14 mouse cellular contexts compared by ENCODE assay signal in the genomic region with DNA sequence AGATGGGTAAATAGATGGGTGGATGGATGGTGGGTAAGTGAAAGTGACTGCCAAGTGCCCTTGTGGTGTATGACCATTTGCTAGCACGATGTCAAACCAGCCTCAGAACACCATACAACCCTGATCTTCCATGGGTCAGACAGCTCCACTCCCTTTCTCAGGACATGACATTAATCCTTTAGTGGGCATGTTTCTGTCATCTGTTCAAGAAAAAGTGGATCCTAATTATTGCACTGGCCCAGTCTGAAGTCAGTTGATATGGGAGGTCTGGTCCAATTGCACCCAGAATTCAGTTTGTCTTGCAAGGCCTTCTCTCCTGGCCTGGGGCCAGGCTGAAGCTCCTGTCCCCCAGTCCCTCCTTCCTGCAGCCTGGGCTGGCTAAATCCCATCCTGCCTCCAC. TPM values are rescaled to one million over a fixed set of nuclear protein-coding genes. Genes with fewer than 3 reads are reported as not detected.
DNase-seq lines count a peak whose midpoint lies in the region; ATAC-seq and TF ChIP-seq lines count a peak whose summit lies in the region.
"Had no signal": no experiment of that assay in that cellular context is flagged by ENCODE, and none has a peak within 500 bp of the region (broad histone marks: within the 10 kb centered on the region; RNA-seq: fewer than 3 reads in every experiment).

No protein-coding gene starts in this region.

- peaks cover 17% of the 10 kb centered on the region for H3K27me3 ChIP-seq in heart, embryonic 11.5 days (ENCODE audit: control insufficient read depth, insufficient read depth, low read length)
- peaks cover 2% of the 10 kb centered on the region; the same call in 1 of the 2 replicates for H3K27me3 ChIP-seq in neural tube, embryonic 11.5 days (ENCODE audit: control insufficient read depth, insufficient read depth, low read length)
- peaks cover 6% of the 10 kb centered on the region for H3K27me3 ChIP-seq in midbrain, embryonic 11.5 days (ENCODE audit: control insufficient read depth, insufficient read depth, low read length)

- H3K4me2 ChIP-seq in heart, embryonic 11.5 days, result peak overlapping the region; percentile 14; the same call in 1 of the 2 replicates
- peak overlapping the region; percentile 76; the same call in 1 of the 2 replicates for H3K4me2 ChIP-seq in neural tube, embryonic 11.5 days (ENCODE audit: low read depth)
- peak overlapping the region; percentile 77 for H3K4me2 ChIP-seq in midbrain, embryonic 11.5 days

- intact Hi-C loops in gastrocnemius, adult 2 months (cut with DNase I), result no loop called here

- H3K27ac ChIP-seq in heart, embryonic 11.5 days (ENCODE audit: low read depth, low read length), result no peak overlapping the region
- H3K27ac ChIP-seq in neural tube, embryonic 11.5 days (ENCODE audit: low read depth, low read length), result no peak overlapping the region
- H3K27ac ChIP-seq in midbrain, embryonic 11.5 days (ENCODE audit: low read depth, low read length), result no peak overlapping the region
- no peak overlapping the region for H3K27ac ChIP-seq in gastrocnemius, adult 2 months
- H3K27ac ChIP-seq: liver, embryonic 13.5 days had no signal

- TF ChIP-seq CTCF in gastrocnemius, adult 2 months (IDR thresholded peaks at IDR 0.05), result no peak

- no peak for ATAC-seq in heart, embryonic 11.5 days (replicated peaks; ENCODE audit: insufficient number of reproducible peaks, low FRiP score, low TSS enrichment)
- no peak for ATAC-seq in neural tube, embryonic 11.5 days (ENCODE audit: insufficient read depth, low FRiP score, low TSS enrichment)
- no peak for ATAC-seq in midbrain, embryonic 11.5 days (ENCODE audit: low FRiP score)
- ATAC-seq in frontal cortex, adult (ENCODE audit: low TSS enrichment), result no peak

- 62% methylated on average over 1 of the region's 1 CpGs for WGBS in heart, embryonic 11.5 days (ENCODE audit: insufficient replicate concordance)
- 53% methylated on average over 1 of the region's 1 CpGs for WGBS in neural tube, embryonic 11.5 days
- 83% methylated on average over 1 of the region's 1 CpGs for WGBS in midbrain, embryonic 11.5 days

- no peaks in the 10 kb centered on the region for H3K36me3 ChIP-seq in heart, embryonic 11.5 days (ENCODE audit: control insufficient read depth, insufficient read depth, low read length)
- H3K36me3 ChIP-seq in neural tube, embryonic 11.5 days (ENCODE audit: control insufficient read depth, insufficient read depth, low read length), result no peaks in the 10 kb centered on the region
- H3K36me3 ChIP-seq in midbrain, embryonic 11.5 days (ENCODE audit: control insufficient read depth, insufficient read depth, low read length), result no peaks in the 10 kb centered on the region
- H3K36me3 ChIP-seq: heart, embryonic 12.5 days; liver, embryonic 13.5 days had no signal

- peaks cover 7% of the 10 kb centered on the region; the same call in 1 of the 2 replicates for H3K4me1 ChIP-seq in heart, embryonic 11.5 days (ENCODE audit: control insufficient read depth, insufficient read depth, low read length)
- H3K4me1 ChIP-seq in neural tube, embryonic 11.5 days (ENCODE audit: control insufficient read depth, insufficient read depth, low read length), result peaks cover 28% of the 10 kb centered on the region
- H3K4me1 ChIP-seq in midbrain, embryonic 11.5 days (ENCODE audit: control insufficient read depth, insufficient read depth, low read length), result peaks cover 30% of the 10 kb centered on the region
- H3K4me1 ChIP-seq: liver, embryonic 13.5 days had no signal

- no peak for DNase-seq in heart, postnatal 4 days
- no peak for DNase-seq in neural tube, embryonic 11.5 days (ENCODE audit: low spot score)
- no peak for DNase-seq in neural tube, embryonic 10.5 days (ENCODE audit: extremely low spot score, low spot score)
- peak; percentile 90 for DNase-seq in midbrain, embryonic 11.5 days (ENCODE audit: low spot score, missing footprints)
- no peak for DNase-seq in cerebellum, adult 11 months
- no peak for DNase-seq in gastrocnemius, adult 2 months
- DNase-seq: adrenal gland, adult 8-10 months; cerebellum, adult 8-10 months; kidney, postnatal 10 days; liver, embryonic 13.5 days; lung, postnatal 10 days had no signal

- H3K4me3 ChIP-seq in heart, embryonic 11.5 days (ENCODE audit: low read depth, low read length), result no peak overlapping the region
- H3K4me3 ChIP-seq in neural tube, embryonic 11.5 days (ENCODE audit: low read depth, low read length), result no peak overlapping the region
- H3K4me3 ChIP-seq in midbrain, embryonic 11.5 days (ENCODE audit: low read depth, low read length), result peak overlapping the region; percentile 35; the same call in 1 of the 2 replicates
- no peak overlapping the region for H3K4me3 ChIP-seq in gastrocnemius, adult 2 months

- no peak overlapping the region for H3K9ac ChIP-seq in heart, embryonic 11.5 days (ENCODE audit: low read depth, low read length)
- no peak overlapping the region for H3K9ac ChIP-seq in neural tube, embryonic 11.5 days (ENCODE audit: low read length)
- peak overlapping the region; percentile 81 for H3K9ac ChIP-seq in midbrain, embryonic 11.5 days (ENCODE audit: low read length)

- no peaks in the 10 kb centered on the region for H3K9me3 ChIP-seq in heart, embryonic 11.5 days (replicated peaks; ENCODE audit: control insufficient read depth, low read length)
- no peaks in the 10 kb centered on the region for H3K9me3 ChIP-seq in neural tube, embryonic 11.5 days (ENCODE audit: control insufficient read depth, low read length)
- H3K9me3 ChIP-seq in midbrain, embryonic 11.5 days (ENCODE audit: control insufficient read depth, low read length), result no peaks in the 10 kb centered on the region
- H3K9me3 ChIP-seq: heart, embryonic 12.5 days; liver, embryonic 13.5 days had no signal

RNA-seq across cellular contexts. Expression of gene Cdkn1c, which starts 21.9 kb away (rescaled TPM):
- polyA plus RNA-seq in heart, embryonic 11.5 days (2014; fragmentation: Nextera tagmentation; extraction: Ambion mirVana), result 1,643 and 1,679 TPM in 2 replicates
- total RNA-seq in heart, postnatal 4 days (2021), result 10 to 100 TPM; 56.1 to 60.4 TPM
- polyA plus RNA-seq in neural tube, embryonic 11.5 days (2014; fragmentation: Nextera tagmentation; extraction: Ambion mirVana), result 1,204 and 1,311 TPM in 2 replicates
- 789 and 799 TPM in 2 replicates for polyA plus RNA-seq in midbrain, embryonic 11.5 days (2014; fragmentation: Nextera tagmentation; extraction: Ambion mirVana)
- 10 to 100 TPM; 23.2 to 23.5 TPM for total RNA-seq in gastrocnemius, adult 2 months (2021)

RNA-seq across cellular contexts. Expression of gene Slc22a18, which starts 34.6 kb away (rescaled TPM):
- 0.52 and 0.87 TPM in 2 replicates for polyA plus RNA-seq in heart, embryonic 11.5 days (2014; fragmentation: Nextera tagmentation; extraction: Ambion mirVana)
- under 1 TPM; 0.45 to 0.55 TPM for total RNA-seq in heart, postnatal 4 days (2021)
- polyA plus RNA-seq in neural tube, embryonic 11.5 days (2014; fragmentation: Nextera tagmentation; extraction: Ambion mirVana), result 0.64 TPM in 1 of 2 replicates, not detected in the other
- polyA plus RNA-seq in midbrain, embryonic 11.5 days (2014; fragmentation: Nextera tagmentation; extraction: Ambion mirVana), result 0.16 and 0.30 TPM in 2 replicates
- total RNA-seq in gastrocnemius, adult 2 months (2021), result under 1 TPM; 0.17 to 0.20 TPM

Comparison
In these comparisons a context has a peak if more than half of its experiments do, and no peak if none do; other contexts are left out.
1. H3K4me2 ChIP-seq: peak in every context shown above with its lines; median percentile 77 in midbrain, embryonic 11.5 days; 76 in neural tube, embryonic 11.5 days; 14 in heart, embryonic 11.5 days.